Mouse (Mus musculus) layer of hippocampus, adult 2 months (tissue): ENCODE results near the gene Foxn3. TPM values are rescaled to one million over a fixed set of nuclear protein-coding genes. Genes with fewer than 3 reads are reported as not detected.

Experiments
- DNase-seq, 2 experiments: peaks; one replicate each; pipeline ENCODE4 v3.0.0; 2022; ENCODE audit warnings: low spot score in 2 of 2
- H3K27ac ChIP-seq: fragments of 200-600 bp; 2 replicates; pipeline ENCODE4 v1.8.1; 2022
- H3K4me3 ChIP-seq: fragments of 200-600 bp; 2 replicates; pipeline ENCODE4 v1.8.1; 2022; ENCODE audit warnings: mild to moderate bottlenecking
- CTCF ChIP-seq: fragments of 200-600 bp; conservative IDR thresholded peaks from 2 replicates; pipeline ENCODE4 v1.8.1; 2022; ENCODE audit warnings: antibody characterized with exemption, mild to moderate bottlenecking, moderate library complexity
- total RNA-seq, 2 experiments: library from RNA; stranded (reverse); gene quantifications; 2 replicates each; pipeline ENCODE4 v1.2.3; 2021

Foxn3 gene
- total RNA-seq, 2 experiments from 2014 or later: 45.9 to 53.7 TPM

DNA sequence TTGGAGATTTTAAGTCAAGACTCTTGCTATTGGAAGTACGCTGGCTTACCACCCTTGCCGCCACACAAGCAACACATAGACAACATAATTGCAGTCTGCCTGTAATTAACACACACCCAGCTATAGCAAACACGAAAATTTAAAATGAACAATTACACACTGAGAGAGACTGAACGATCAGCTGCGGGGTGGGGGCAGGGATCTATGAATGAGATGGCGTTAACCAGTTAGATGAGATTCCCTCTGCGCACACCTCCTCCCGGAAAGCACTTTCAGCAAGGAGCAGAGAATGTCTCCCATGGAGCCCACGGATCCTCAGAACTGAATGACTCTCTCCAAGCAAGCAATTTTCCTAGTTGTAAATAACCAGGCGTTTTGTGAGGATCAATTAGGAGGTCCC, 309.8 kb downstream of the Foxn3 start:
- TF ChIP-seq CTCF: no peak
- H3K27ac ChIP-seq: no peak overlapping the region
- no peak for DNase-seq
- H3K4me3 ChIP-seq: no peak overlapping the region

DNA sequence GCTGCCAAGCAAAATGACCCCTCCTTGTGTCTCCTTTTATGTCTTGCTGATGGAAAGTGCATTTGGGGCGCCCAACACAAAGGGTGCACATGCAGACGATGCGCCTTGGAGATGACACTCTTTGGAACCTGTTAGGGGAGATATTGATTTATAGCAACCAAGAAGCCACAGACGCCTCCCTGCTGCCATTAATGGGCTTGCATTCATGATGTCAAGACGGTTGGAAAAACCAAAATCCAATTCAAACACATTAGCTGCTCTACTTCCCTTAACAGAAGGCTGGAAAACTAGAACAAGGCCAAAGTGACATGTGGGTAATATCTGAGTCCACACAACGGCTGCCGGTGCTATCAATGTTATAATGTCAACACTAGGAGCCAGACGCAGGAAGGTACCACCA, 314.8 kb downstream of the Foxn3 start:
- Histone ChIP-seq H3K4me3 (no peak overlapping the region), H3K27ac (no peak overlapping the region)
- no peak for TF ChIP-seq CTCF
- no peak for DNase-seq

DNA sequence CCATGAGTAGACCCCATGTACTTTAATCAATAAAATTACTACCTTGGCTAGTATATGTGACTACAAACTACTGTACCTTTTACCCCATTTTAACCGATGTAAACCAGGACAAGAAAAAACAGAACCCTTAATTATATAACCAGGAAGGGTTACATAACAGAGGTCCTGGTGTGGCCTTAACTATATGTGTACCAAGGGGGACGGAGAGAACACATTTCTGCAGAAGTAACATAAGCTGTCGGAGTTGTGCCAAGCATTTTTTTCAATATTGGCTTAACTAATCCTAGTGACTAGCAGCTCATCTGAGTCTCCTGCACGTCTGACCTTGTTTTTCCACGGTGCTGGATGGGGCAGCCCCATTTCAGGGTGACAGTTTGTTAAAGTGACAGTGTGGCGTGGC, 315.4 kb downstream of the Foxn3 start:
- Histone ChIP-seq H3K4me3 (no peak overlapping the region), H3K27ac (peak overlapping the region; percentile 79)
- no peak for DNase-seq
- no peak for TF ChIP-seq CTCF

DNA sequence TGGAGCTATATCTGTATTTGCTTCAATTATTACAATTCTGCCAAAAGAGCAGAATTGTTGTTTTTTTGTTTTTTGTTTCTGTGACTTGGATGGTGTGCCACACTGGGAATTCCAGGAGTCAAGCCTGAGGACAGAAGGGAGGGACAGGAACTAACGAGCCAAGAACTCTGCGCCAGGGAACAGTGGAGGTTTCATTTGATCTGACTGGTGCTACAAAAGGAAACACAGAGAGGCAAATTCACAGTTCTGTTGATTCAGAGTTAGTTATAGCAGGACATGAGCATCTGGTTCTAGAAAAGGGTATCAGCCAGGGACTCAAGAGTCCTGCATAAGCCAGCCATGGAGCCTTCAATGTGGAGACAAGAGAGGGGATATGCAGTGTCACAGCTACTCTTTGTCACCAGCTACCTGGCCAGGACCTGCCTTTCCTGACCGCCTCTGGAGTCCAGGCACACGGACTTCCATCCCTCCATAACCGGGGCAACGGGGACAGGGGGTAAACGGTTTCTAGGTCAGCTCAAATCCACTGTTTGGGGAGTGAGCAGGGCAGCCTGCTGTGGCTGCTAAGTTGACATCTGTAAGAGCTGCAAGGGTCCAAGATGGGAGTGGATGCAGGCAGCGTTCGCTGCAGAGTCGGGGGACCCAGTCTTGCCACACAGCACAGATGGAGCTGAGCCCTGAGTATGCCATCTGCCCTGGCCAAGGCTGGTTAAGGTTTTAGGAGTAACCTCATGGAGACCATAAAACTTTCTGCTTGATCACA, 316.2 kb downstream of the Foxn3 start:
- TF ChIP-seq CTCF: no peak
- no peak for DNase-seq
- Histone ChIP-seq H3K4me3 (no peak overlapping the region), H3K27ac (peak overlapping the region; percentile 79)

DNA sequence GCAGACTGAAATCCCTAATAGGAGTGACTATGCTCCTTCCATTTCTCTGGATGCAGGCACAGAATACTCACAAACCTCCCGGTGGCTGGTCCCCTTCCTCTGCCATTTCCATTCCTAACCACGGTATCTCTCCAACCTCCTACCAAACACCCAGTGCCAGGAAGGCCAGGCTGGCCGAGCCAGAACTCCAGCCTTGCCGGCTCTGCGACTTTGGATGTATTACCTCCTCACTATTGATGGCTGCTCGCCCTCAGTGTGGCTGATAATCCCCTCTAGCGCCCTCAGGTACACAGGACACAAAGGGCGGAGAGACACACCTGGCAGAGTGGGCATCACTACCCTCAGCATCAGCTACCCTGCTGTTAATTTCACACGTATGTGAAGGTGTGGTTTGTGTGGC, 318.7 kb downstream of the Foxn3 start:
- Histone ChIP-seq H3K27ac (no peak overlapping the region), H3K4me3 (no peak overlapping the region)
- DNase-seq: no peak
- TF ChIP-seq CTCF: no peak

DNA sequence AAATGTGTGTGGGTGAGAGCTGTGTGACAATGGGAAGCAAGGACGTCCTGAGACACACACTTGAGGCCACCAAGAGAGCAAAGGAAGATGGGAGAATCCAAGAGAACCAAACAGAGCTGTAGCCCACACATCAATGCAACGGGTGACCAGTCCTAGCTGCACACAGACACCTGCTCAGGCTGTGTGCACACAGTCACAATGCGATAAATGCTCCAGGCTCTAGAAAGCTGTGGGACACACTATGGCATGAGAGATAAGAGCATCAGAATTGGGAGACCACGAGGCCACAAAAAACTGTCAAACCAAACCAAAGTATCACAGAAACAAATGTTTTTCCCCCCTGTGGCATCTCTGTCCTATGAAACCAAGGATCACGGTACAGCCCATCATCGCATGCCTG, 319.1 kb downstream of the Foxn3 start:
- TF ChIP-seq CTCF: no peak

DNA sequence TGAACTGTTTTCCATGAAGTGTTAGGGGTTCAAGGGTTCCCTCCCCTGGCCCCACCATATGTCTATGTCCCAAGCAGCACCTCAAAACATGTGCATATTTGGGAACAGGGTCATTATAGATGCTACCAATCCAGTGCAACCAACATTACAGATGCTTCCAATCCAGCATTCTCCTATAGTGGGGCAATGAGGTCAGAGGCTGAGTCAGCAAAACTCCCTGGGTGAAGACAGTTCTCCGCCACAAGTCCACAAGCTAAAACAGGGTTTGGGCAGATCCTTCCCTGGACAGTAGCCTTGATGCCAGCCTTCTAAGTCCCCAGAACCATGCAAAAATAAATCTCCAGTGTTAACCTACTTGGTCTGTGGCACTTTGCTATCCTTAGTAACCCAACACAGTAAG, 320.1 kb downstream of the Foxn3 start:
- no peak overlapping the region for H3K4me3 ChIP-seq
- TF ChIP-seq CTCF: no peak
- H3K27ac ChIP-seq: no peak overlapping the region
- no peak for DNase-seq

More for the DNA sequence above, 319.1 kb downstream of the Foxn3 start:
- Histone ChIP-seq H3K27ac (no peak overlapping the region), H3K4me3 (no peak overlapping the region)
- DNase-seq: no peak

DNA sequence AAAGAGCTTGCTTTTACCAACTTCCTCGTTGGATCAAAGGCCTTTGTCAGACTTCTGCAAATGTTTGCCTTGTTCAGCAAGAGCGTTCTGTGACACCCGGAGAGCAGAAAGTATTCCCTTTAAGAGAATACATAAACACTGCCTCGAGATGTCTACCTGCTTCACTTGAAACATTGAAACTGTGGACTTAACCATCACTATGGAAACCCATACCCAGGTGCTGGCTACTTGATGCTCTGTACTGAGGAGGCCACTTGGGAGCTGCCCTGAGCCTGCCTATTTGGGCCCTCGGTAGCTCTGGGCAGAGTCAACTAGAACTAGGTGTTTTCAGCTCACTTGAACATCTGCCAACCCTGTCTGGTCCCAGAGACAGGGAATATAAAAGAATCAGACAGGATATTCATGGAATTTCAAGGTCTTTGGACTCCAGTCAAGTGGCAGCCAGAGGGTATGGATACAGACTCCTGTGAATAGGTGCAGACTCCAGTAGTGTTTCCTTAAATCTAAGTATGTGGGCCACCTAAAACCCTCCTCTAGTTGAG, 323.1 kb downstream of the Foxn3 start:
- no peak for DNase-seq
- Histone ChIP-seq H3K27ac (peak overlapping the region; percentile 73), H3K4me3 (no peak overlapping the region; the same call in 1 of the 2 replicates)
- no peak for TF ChIP-seq CTCF

DNA sequence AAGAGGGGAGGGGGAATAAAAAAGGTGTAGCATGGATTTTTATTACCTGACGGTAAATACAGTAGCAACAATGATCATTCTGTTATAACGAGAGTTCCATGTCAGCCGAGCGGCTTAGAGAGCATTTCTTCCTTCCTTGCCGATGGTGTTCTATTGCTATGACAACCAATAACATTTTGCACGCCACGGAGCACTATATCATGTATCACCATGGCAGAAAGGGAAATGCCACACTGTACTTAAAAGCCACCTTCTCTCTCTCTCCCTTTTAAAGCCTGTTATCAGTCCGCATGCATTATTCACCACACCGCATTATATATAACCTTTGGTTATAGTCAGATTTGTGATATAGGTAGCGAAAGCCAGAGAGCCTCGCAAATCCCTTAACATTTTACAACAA, 323.6 kb downstream of the Foxn3 start:
- Histone ChIP-seq H3K4me3 (peak overlapping the region; percentile 41), H3K27ac (peak overlapping the region; percentile 73)
- DNase-seq: no peak
- TF ChIP-seq CTCF: no peak

DNA sequence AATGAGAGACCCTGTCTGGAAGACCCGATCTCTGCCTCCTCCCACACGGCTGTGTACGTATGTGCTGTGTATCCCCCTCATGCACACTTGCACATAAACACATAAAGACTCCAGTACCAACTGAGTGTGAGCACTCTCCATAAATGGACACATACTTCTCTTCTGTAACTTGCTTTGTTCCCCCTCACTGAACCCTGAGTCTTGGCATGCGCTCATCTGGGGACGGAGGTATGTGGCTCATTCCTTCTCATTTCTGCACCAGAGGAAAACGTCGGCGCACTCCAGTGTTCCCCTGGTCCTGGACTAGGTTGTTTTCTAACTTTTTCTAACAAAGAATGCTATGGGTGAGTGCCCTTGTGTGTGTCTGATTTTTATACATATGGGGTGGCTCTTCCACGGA, 325.9 kb downstream of the Foxn3 start:
- no peak for DNase-seq
- TF ChIP-seq CTCF: no peak
- H3K4me3 ChIP-seq: no peak overlapping the region
- H3K27ac ChIP-seq: no peak overlapping the region

DNA sequence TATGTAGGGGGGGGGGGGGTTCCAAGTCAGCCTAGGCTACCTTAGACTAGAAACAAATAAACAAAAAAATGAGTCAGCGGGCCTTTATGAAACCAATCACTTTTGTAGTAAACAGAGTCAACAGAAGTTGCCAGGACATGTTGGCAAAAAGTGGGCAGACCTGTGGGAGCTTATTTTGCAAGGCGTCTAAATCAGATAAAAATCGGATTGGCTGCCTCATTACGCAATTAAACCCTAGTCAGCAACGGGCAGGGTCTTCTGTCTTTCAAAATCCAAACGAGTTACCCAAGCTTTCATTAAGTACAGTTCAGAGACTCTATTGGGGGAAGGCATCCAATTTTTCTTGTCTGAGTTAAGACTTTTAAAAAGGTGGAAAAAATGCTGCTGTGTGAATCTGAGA, 329.0 kb downstream of the Foxn3 start:
- Histone ChIP-seq H3K4me3 (no peak overlapping the region), H3K27ac (no peak overlapping the region)
- TF ChIP-seq CTCF: no peak
- DNase-seq: no peak

DNA sequence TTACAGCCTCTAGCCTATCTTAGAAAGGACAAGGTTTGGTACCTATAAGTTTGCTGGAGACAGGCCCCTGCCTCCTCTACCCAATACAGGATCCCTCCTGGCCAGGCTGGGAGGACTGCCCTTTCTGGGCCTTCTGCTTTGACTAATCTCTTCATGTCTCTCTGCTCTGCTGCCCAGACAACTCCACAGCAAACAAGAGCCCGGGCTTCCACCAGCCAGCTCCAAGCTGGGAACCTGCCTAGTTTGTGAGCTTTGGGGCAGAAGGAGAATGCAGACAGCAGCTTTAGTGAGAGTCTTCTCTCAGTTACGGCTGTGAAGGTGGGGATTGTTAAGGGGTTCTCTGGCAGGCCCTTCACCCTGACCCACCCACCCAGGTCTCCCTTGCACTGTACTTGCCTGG, 330.0 kb downstream of the Foxn3 start:
- no peak for DNase-seq
- Histone ChIP-seq H3K27ac (0 out of 2 replicates have a peak overlapping the region, but pooled peaks have one; percentile 10), H3K4me3 (no peak overlapping the region)
- TF ChIP-seq CTCF: no peak

DNA sequence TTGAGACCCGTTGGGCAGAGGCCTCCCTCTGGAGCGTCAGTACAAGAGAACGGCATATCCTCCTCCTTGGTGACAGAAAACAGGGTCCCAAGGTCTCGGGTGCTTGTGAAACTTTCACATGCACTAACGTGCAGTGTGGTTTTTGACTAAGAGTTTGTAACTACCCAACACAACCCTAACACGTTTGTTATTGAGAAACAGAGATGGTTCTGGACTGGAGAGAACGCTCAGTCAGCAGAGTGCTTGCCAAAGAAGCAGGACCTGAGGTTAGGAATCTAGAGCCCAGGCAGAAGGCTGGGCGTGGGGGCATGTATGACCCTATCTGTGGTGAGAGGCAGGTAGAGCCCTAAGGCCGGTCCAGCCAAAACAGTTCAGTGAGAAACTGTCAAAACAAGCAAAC, 330.9 kb downstream of the Foxn3 start:
- no peak for TF ChIP-seq CTCF
- no peak overlapping the region for H3K27ac ChIP-seq
- no peak for DNase-seq

DNA sequence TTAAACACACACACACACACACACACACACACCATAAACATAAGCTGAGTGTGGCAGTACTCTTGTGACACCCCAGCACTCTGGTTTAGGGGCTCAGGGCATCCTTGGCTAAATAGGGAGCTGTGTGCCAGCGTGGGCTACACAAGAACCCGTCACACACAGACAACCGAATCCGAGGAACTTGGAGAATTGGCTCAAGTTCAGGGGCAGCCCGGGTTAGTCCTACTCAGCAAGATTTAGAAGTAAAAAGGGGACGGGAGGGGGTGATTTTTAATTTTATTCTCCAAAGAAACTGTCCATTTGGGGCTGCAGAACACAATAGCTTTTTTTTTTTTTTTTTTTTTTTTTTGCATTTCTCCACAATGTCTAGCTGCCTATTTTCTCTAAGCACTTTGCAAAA, 332.1 kb downstream of the Foxn3 start:
- H3K4me3 ChIP-seq: no peak overlapping the region
- no peak for DNase-seq
- TF ChIP-seq CTCF: no peak
- H3K27ac ChIP-seq: no peak overlapping the region

More for the DNA sequence above, 330.9 kb downstream of the Foxn3 start:
- H3K4me3 ChIP-seq: no peak overlapping the region
